Mouse (Mus musculus) urinary bladder, postnatal 4 days (tissue): ENCODE results near the gene Tmprss11d.
"Not testable (repeated sequence)": the region's sequence is repeated elsewhere in the genome, so short reads cannot be mapped to it uniquely, and the experiment has no call there.

ENCODE experiments used
- DNase-seq, 2 experiments: peaks; one replicate each; pipeline ENCODE4 v3.0.0; 2021 to 2022; ENCODE audit warnings: low spot score in 2 of 2

Tmprss11d gene

GRCm38 (mm10) chr5:86373320-86373719, at the start of gene Tmprss11d:
Gene Tmprss11d, minus strand, starts transcription at chr5:86373420.
- DNase-seq: no peak

GRCm38 (mm10) chr5:86421323-86422028, 48.3 kb upstream of the Tmprss11d start:
- DNase-seq: no peak

DNA sequence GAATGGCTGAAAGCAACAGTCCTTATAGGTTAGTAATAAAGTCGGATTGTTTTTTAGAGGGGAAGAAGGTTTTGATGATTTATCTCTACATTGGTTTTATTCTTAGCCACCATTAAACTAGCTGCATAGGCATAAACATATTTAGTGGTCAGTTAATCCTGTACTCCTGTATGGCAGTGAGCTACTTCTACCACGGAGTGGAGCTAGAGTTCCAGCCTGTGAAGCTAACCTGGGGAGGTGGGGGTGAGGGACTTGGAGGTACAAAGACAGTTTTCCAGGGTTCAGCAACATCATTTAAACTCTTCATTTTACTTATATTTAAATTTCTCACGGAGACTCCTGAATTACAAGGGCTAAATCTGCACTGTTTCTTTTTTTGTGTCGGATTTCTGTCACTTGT, 46.3 kb upstream of the Tmprss11d start:
- no peak for DNase-seq

DNA sequence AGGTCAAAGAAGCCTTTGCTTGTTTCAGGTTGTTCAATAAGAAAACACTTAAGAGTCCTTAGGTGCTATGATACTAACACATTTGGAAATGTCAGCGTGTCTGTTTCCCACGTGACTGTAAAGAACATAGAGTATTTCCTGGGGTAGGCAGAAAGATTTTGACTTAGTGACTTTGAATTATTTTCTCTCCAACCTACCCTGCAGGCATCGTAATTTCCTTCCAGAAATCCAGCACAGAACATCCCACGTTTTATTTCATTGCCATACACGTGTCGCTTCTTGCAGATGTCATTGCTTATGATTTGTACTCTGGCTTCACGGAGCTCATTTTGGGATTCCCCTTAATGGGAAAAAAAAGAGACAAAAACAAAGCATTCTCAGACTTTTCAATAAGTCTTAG, 41.1 kb upstream of the Tmprss11d start:
- DNase-seq: no peak

GRCm38 (mm10) chr5:86410815-86411214, 37.6 kb upstream of the Tmprss11d start:
- no peak for DNase-seq

GRCm38 (mm10) chr5:86407941-86408340, 34.7 kb upstream of the Tmprss11d start:
- no peak for DNase-seq

- DNase-seq: no peak
These were observed 34.0 kb upstream of the Tmprss11d start for GRCm38 (mm10) chr5:86407191-86407590.

DNA sequence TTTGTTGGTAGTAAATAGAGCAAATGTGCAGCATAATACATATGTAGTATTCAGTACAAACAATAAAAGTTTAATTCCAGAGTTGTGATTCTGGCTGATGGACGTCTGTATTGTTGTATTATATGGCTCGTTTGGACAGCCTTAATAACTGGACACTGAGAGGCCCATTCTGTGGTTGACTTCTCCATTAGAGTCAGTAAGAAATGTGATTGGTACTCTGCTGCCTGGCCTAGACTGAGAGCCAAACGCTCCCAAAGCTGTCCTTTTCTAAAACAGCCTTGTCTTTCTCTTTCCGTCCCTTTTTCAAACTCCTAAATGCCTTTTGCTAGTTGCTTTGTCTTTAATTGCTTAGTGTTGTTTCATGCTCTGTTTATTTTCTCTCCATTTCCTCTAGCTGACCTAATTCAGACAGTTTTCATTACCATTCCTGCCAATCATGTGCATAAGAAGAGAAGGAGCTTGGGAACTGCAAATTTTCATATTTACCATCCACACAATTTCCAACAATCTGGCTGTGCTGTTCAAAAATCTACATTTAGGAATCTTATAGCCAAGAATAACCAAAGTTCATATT, 13.7 kb downstream of the Tmprss11d start:
- no peak for DNase-seq

- DNase-seq: no peak
These were observed 20.3 kb downstream of the Tmprss11d start for GRCm38 (mm10) chr5:86352966-86353365.

DNA sequence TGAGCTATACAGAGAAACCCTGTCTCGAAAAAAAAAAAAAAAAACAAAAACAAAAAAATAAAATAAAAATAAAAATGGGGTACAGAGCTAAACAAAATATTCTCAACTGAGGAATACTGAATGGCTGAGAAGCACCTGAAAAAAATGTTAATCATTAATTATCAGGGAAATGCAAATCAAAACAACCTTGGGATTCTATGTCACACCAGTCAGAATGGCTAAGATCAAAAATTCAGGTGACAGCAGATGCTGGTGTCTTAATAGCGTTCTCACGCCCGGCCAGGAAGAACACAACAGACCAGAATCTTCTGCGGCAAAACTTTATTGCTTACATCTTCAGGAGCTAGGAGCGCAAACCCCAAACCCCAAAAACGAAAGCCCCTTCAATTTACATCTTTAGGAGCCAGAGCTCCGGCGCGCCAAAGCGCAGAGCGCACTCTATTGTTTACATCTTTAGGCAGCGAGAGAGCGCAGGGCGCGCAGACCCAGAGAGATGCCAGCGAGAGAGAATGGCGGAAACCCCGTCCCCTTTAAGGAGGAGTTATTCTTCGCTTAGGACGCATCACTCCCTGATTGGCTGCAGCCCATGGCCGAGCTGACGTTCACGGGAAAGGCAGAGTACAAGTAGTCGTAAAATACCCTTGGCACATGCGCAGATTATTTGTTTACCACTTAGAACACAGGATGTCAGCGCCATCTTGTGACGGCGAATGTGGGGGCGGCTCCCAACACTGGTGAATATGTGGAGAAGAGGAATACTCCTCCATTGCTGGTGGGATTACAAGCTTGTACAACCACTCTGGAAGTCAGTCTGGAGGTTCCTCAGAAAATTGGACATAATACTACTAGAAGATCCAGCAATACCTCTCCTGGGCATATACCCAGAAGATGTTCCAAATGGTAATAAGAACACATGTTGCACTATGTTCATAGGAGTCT, 54.9 kb downstream of the Tmprss11d start:
- DNase-seq: not testable (repeated sequence)

DNA sequence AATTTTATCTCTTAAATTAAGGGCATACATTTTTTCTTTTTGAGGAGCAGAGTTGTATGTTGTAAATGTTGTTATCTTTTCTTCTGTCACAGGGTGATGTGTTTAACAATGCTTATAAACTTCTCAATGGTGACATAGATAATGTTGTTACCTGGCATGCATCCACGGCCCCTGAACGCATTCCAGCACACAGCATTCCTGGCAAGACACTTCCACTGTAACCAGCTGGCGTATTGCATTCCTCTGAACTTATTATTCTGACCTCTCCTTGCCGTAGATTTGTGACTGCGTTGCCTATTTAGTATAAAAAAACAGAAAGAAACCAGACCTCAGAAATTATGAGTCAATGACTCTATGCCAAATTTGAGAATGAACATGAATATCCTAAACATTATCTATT, 67.1 kb downstream of the Tmprss11d start:
- peak in 1 of 2 experiments; percentile 24 for DNase-seq

DNA sequence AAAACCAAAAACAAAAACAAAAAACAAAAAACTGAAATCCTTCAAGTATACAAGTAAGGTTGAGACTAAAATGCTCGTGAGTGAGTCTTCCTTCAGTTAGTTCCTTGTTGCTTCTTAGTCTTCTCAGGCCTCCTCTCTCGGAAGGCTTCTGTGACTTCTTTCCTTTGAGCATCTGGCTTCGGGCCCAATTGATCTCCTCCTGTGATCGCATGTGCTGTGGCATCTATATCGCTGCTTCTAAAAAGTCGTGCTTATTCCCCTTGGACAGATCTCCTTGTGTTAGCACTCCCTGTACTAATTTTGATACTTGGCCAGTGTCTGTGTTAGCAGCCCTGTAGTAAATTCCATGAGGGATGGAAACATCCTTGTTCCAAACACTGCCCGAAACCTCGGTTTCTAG, 69.3 kb downstream of the Tmprss11d start:
- DNase-seq: no peak

- DNase-seq: no peak
These were observed 84.0 kb downstream of the Tmprss11d start, which contains the start of gene Tmprss11c for GRCm38 (mm10) chr5:86289208-86289607. Gene Tmprss11c, minus strand, starts transcription at chr5:86289308.
